Mouse (Mus musculus) adrenal gland, postnatal 14 days (tissue): ENCODE results near the gene Plscr3. TPM values are rescaled to one million over a fixed set of nuclear protein-coding genes. Genes with fewer than 3 reads are reported as not detected.
A peak's percentile ranks its signal among the peaks of the same experiment; 100 is the strongest.

ENCODE experiments used
- DNase-seq: peaks from one replicate; pipeline ENCODE4 v3.0.0; 2021; ENCODE audit warnings: mixed read lengths
- microRNA-seq, 2 experiments: library from miRNA; unstranded; fragments of <30 nt; microRNA quantifications; one replicate each; pipeline ENCODE4 v1.2.0; 2021
- total RNA-seq: library from RNA; stranded (reverse); gene quantifications from 2 replicates; pipeline ENCODE4 v1.2.3, GENCODE M21; 2021

Plscr3 gene
- total RNA-seq, 1 experiment from 2014 or later, result 51.3 TPM

DNA sequence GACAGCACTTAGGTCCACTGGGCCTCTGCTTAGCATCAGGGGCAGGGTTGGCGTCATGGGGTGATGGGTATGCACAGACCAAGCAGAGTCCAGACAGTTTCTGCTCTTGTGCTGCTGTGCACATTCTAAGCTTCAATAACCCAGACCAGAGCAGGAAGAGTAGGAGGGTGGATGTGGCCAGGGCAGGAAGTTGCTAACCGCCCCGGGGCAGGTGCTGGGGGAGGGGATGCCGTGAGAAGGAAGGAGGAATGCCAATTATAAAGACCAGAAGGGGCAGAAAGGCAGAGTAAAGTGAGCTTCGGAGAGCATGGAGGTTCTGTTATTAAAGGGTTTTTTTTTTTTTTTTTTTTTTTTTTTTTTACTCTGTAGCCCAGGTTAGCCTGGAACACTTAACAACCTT, 48.5 kb downstream of the Plscr3 start:
- peak; percentile 45 for DNase-seq

DNA sequence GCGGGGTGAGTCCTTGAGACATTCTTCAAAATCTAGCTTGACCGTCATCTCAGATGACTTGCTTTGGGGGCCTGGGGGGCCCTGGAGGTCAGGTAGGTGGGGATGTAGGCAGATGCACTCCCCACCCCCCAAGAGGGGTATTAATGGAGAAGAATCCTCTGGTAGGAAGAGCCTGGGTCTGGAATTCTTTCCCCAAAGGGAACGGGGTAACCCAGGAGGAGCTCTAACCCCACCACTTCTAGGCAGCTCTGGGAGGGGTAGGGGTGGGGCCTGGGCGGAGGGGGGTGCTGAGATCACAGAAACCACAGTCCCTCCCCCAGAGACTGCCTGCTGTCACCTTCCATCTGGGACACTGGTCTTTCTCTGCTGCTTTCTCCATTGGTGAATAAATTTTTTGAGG, 49.1 kb downstream of the Plscr3 start, which contains the start of gene Acap1:
Gene Acap1, minus strand, starts transcription at position 249 of the 400 bp plus-strand sequence.
- no peak for DNase-seq

DNA sequence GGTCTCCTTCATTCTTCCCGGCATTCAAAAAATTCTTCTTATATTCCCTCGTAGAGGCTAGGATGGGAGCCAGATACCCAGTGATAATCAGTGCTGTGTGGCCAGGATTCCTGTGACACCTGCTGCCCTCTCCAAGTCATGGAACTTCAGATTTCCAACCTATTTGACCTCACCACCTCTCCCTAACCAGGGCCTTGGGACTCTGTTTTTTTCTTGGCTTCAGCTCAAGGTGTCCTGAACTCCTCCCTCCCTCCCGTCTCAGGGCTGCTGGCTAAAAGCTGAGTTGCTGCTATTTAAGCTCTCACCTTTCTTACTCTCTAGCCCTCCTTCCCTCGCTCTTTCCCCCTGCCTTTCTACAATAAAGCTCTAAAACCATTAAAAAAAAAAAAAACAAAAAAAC, 53.7 kb downstream of the Plscr3 start:
- DNase-seq, result no peak

DNA sequence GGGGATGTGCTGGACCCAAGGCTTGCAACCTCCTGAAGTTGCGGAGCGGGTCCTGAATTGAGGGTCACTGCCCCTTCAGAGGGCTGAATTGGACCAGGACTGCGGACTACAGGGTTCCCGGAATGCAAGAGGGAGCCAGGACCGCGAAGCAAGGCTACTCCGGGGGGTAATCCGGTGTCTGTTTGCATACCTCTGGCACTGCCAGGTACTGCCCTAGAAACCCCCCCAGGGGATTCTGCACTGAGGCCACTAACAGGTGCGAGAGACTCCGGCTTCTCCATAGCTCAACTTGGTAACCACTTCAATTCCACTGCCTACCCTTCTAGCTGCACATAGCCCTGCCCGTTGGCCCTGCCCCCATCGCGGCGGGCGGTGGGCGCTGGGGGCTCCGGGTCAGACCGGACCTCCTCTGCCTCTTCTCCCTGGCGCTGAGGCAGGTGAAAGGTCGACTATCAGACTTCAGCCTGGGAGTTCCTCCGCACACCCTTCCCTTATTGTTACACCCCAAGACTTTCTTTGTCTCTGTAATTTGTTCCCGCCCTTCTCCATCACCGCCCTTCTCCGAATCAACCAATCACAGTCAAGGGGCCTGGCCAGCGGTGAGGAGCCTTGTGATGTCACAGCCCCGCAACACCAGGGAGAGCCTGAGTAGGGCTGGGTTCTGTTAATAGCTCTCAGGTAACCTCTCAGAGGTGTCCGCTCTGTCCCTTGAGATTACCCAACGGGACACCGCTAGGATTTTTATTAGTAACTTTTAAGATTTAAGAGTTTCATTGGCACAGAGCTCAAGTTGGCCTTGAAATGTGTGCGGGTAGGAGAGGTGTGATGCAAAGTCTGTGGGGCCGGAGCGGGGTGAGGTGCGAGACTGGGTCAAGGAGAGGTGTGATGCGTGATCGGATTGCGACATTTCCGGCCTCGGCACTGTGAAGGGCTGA, 54.6 kb downstream of the Plscr3 start, which contains the start of the genes 2810408A11Rik and Neurl4:
Gene 2810408A11Rik, minus strand, starts transcription at position 517 of the 935 bp plus-strand sequence.
Gene Neurl4, plus strand, starts transcription at position 602 of the 935 bp plus-strand sequence.
- peak; percentile 93 for DNase-seq

DNA sequence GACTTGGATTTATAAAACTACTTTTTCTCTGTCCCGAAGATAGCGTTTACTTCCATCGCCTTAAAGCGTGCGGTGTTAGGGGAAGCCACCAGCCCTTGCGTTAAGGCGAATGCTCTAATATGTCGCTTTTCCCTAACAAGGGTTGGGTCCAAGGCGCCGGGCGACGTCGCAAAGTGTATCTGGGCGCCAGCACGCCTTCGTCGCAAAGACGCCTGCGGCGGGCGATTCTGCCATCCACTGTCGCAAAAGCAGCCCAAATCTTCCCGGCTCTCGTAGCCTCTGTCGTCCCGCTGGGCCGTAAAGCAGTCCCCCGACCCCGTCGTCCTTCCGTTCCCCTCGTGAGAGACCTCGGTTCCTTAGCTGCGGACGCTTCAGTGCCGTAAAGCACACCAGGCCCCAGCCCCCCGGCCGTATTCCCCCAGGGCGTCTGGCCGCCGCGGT, 55.2 kb downstream of the Plscr3 start:
- DNase-seq, result peak; percentile 98

Small RNA genes within 50 kb of the gene (microRNA-seq; reads per million reads assigned to microRNA genes)
- gene Mir6924, result 0 reads per million in 2 experiments

Other genes starting within 250 kb of the Plscr3 start
- 37.4 and 39.7 TPM in 2 replicates for gene Atp1b2, start 240.4 kb upstream of the Plscr3 start, total RNA-seq
- not detected in 2 replicates for gene Shbg, start 228.5 kb upstream of the Plscr3 start, total RNA-seq
- gene Sat2, start 224.4 kb upstream of the Plscr3 start, total RNA-seq, result 7.9 and 8.2 TPM in 2 replicates
- 75.5 and 84.3 TPM in 2 replicates for gene Fxr2, start 213.4 kb upstream of the Plscr3 start, total RNA-seq
- gene Sox15, start 191.1 kb upstream of the Plscr3 start, total RNA-seq, result 0.45 TPM in 1 of 2 replicates, not detected in the other
- 96.2 and 101 TPM in 2 replicates for gene Mpdu1, start 183.7 kb upstream of the Plscr3 start, total RNA-seq
- gene Cd68, start 180.2 kb upstream of the Plscr3 start, total RNA-seq, result 8.6 and 12.2 TPM in 2 replicates
- 642 and 752 TPM in 2 replicates for gene Eif4a1, start 174.0 kb upstream of the Plscr3 start, total RNA-seq
- 71.6 and 72.4 TPM in 2 replicates for gene Senp3, start 164.3 kb upstream of the Plscr3 start, total RNA-seq
- gene Tnfsf13, start 160.6 kb upstream of the Plscr3 start, total RNA-seq, result 2.7 and 4.0 TPM in 2 replicates
- 20.3 and 21.5 TPM in 2 replicates for gene Tnfsf12, start 150.5 kb upstream of the Plscr3 start, total RNA-seq
- gene Tnfsfm13, start 150.3 kb upstream of the Plscr3 start, total RNA-seq, result 3.9 and 4.6 TPM in 2 replicates
- gene Polr2a, start 87.7 kb upstream of the Plscr3 start, total RNA-seq, result 78.0 and 84.0 TPM in 2 replicates
- not detected in 2 replicates for gene Slc35g3, start 84.4 kb upstream of the Plscr3 start, total RNA-seq
- gene Zbtb4, start 80.5 kb upstream of the Plscr3 start, total RNA-seq, result 39.9 and 42.4 TPM in 2 replicates
- gene Chrnb1, start 50.4 kb upstream of the Plscr3 start, total RNA-seq, result 2.4 and 3.2 TPM in 2 replicates
- gene Fgf11, start 44.5 kb upstream of the Plscr3 start, total RNA-seq, result 3.5 and 3.8 TPM in 2 replicates
- gene Tmem102, start 40.8 kb upstream of the Plscr3 start, total RNA-seq, result 0.74 and 1.1 TPM in 2 replicates
- gene Gm39566, start 31.1 kb upstream of the Plscr3 start, total RNA-seq, result not detected in 2 replicates
- not detected in 2 replicates for gene Spem2, start 27.9 kb upstream of the Plscr3 start, total RNA-seq
- gene Spem1, start 24.2 kb upstream of the Plscr3 start, total RNA-seq, result 0.38 TPM in 1 of 2 replicates, not detected in the other
- gene Nlgn2, start 8.6 kb upstream of the Plscr3 start, total RNA-seq, result 17.6 and 20.6 TPM in 2 replicates
- gene Tmem256, start 7.9 kb upstream of the Plscr3 start, total RNA-seq, result 114 and 128 TPM in 2 replicates
- 0.30 TPM in 1 of 2 replicates, not detected in the other for gene Tnk1, start 12.4 kb downstream of the Plscr3 start, total RNA-seq
- not detected in 2 replicates for gene Tmem95, start 31.6 kb downstream of the Plscr3 start, total RNA-seq
- gene Kctd11, start 35.0 kb downstream of the Plscr3 start, total RNA-seq, result 4.1 and 4.4 TPM in 2 replicates
- 2.1 and 14.4 TPM in 2 replicates for gene Acap1, start 49.2 kb downstream of the Plscr3 start, total RNA-seq
- gene 2810408A11Rik, start 54.6 kb downstream of the Plscr3 start, total RNA-seq, result 1.8 and 2.1 TPM in 2 replicates
- gene Neurl4, start 54.7 kb downstream of the Plscr3 start, total RNA-seq, result 45.9 and 48.8 TPM in 2 replicates
- 52.3 and 57.3 TPM in 2 replicates for gene Gps2, start 67.5 kb downstream of the Plscr3 start, total RNA-seq
- gene Eif5a, start 75.6 kb downstream of the Plscr3 start, total RNA-seq, result 616 and 636 TPM in 2 replicates
- 27.3 and 39.6 TPM in 2 replicates for gene Ybx2, start 89.4 kb downstream of the Plscr3 start, total RNA-seq
- 65.2 and 78.7 TPM in 2 replicates for gene Slc2a4, start 101.8 kb downstream of the Plscr3 start, total RNA-seq
- gene Cldn7, start 118.4 kb downstream of the Plscr3 start, total RNA-seq, result 1.1 TPM in 1 of 2 replicates, not detected in the other
- gene Ctdnep1, start 134.8 kb downstream of the Plscr3 start, total RNA-seq, result 128 and 129 TPM in 2 replicates
- gene Elp5, start 136.1 kb downstream of the Plscr3 start, total RNA-seq, result 65.2 and 73.2 TPM in 2 replicates
- 344 and 351 TPM in 2 replicates for gene Gabarap, start 144.8 kb downstream of the Plscr3 start, total RNA-seq
- gene Phf23, start 149.4 kb downstream of the Plscr3 start, total RNA-seq, result 47.3 and 53.2 TPM in 2 replicates
- gene Dvl2, start 154.2 kb downstream of the Plscr3 start, total RNA-seq, result 16.0 and 23.1 TPM in 2 replicates
- 1,177 and 1,207 TPM in 2 replicates for gene Acadvl, start 169.0 kb downstream of the Plscr3 start, total RNA-seq
- 31.9 and 37.0 TPM in 2 replicates for gene Dlg4, start 170.6 kb downstream of the Plscr3 start, total RNA-seq
- 2.2 and 47.3 TPM in 2 replicates for gene Asgr1, start 207.7 kb downstream of the Plscr3 start, total RNA-seq
- 1.9 and 30.0 TPM in 2 replicates for gene Asgr2, start 246.3 kb downstream of the Plscr3 start, total RNA-seq